Mouse (Mus musculus) telencephalon, adult 2 months (tissue): ENCODE results near the gene Cic.

Experiments used
- DNase-seq: peaks from one replicate; pipeline ENCODE4 v3.0.0-alpha.2; 2011; ENCODE audit warnings: low read depth, low spot score

Gene Cic

DNA sequence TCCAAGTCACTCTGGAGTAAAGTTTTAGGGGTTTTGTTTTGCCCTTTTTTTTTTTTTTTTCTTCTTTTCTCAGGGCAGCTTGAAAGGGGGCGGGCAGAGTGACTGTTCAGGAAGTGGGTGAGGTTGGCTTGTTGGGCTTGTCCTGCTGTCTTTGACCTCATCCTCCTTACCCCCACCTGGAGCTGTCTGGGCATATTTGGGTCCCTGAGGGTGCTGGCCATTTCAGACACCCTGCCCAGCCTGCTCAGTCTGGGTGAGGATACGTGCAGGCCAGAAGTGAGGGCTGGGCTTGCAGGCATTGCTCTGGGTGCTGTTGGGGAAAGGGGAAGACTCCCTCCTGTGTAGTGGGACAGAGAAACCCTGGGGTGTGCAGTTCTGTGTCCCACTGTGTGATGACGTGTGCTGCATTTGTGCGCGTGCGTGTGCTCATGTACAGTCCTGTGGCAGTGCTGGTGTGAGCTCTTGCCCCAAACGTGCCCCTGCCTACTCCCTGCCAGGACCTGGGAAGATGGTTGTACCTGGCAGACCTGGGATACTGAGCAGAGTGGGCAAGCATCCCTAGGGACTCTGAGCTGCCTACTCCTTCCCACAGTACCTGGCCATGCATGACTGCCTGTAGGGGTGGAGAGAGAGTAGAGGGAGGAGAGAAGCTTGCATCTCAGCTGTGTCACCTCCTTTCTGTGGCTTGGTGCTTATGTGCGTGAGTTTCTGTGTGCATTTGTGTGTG, 2.2 kb downstream of the Cic start:
- DNase-seq = no peak

DNA sequence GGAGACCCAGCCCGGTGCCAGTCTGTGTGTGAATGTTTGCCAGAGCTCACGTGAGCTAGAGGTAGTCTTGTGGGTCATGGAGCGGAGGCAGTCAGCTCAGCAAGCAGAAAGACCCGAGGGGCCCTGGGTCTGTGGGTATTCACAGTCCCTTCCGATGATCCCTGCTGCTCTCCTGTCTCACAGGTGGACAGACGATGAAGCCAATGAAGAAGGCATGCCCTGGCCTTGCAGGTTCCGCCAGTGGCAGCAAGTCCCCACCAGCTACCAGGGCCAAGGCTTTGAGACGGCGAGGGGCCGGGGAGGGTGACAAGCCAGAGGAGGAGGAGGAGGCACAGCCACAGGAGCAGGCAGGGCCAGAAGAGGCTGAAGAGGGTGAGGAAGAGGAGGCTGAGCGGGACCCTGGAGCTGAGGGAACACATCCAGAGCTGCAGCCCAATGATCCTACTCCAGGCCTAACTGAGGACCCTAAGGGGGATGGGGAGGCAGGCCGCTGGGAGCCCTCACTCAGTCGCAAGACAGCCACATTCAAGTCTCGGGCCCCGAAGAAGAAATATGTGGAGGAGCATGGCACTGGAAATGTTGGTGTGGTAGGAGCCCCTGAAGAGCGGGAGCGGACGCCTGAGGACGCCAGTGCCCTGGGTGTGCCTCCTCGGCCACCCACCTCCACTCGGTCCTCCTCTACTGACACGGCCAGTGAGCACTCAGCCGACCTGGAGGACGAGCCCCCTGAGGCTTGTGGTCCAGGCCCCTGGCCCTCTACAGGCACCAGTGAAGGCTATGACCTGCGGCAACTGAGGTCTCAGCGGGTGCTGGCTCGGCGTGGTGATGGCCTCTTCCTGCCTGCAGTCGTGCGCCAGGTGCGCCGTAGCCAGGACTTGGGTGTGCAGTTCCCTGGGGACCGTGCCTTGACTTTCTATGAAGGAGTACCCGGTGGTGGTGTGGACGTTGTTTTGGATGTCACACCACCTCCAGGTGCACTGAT, 3.4 kb downstream of the Cic start:
- no peak for DNase-seq

- no peak for DNase-seq
Measured at GRCm38 (mm10) chr7:25271651-25272444, 4.3 kb downstream of the Cic start.

DNA sequence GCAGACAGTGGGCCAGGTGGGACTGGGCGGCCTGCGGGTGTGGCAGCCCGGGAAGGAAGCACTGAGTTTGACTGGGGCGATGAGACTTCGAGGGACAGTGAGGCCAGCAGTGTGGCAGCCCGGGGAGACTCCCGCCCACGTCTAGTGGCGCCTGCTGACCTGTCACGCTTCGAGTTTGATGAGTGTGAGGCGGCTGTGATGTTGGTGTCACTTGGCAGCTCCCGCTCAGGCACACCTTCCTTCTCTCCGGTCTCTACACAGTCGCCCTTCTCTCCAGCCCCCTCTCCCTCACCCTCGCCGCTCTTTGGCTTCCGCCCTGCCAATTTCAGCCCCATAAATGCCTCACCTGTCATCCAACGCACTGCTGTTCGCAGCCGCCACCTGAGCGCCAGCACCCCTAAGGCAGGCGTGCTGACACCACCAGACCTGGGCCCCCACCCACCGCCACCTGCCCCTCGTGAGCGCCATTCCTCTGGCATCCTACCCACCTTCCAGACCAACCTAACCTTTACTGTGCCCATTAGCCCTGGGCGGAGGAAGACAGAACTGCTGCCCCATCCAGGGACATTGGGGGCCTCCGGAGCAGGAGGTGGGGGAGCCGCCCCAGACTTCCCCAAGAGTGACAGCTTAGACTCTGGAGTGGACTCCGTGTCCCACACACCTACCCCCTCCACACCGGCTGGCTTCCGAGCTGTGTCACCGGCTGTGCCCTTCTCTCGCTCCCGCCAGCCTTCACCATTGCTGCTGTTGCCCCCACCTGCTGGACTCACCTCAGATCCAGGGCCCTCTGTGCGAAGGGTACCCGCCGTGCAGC, 5.1 kb downstream of the Cic start:
- no peak for DNase-seq

- no peak for DNase-seq
Measured at GRCm38 (mm10) chr7:25273259-25274241, 6.0 kb downstream of the Cic start.

- no peak for DNase-seq
Measured at GRCm38 (mm10) chr7:25274571-25274970, 7.1 kb downstream of the Cic start.

DNA sequence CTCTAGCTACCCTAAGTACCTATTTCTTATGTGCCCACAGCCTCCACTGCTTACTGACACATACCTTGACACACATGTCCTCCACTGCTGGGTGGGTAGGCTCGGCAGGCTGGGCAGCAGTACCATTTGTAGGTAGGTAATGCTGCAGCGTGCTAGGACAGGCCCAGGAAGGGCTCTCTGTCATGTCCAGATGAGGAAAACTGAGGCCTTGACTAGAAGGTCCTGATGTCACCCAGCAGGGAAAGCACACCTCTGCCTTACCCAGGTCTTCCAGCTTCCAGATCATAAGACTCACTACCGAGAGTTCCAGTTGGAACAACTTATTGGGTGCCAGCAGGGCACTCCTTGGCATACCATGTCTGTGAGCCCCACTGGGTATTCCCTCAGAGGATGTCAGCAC, 7.5 kb downstream of the Cic start:
- no peak for DNase-seq

GRCm38 (mm10) chr7:25275555-25276298, 8.2 kb downstream of the Cic start:
- no peak for DNase-seq

DNA sequence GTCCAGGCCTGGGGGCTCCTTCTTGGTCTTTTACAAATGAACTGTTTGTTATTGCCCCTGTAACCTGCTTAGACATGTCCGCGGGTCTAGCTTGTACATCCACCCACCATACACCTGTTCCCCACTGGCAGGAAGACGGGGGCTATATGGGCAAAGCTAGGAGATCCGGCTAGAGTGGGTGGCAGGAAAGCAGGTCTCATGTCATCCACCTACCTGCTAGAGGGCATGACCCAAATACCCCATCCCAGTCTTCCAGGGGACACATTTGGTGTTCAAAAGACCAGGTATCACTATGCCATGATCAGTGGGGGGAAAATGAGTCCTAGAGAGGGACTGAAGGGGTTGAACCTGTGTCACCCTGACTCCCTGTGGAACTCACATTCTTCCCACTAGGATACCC, 9.9 kb downstream of the Cic start:
- no peak for DNase-seq

DNA sequence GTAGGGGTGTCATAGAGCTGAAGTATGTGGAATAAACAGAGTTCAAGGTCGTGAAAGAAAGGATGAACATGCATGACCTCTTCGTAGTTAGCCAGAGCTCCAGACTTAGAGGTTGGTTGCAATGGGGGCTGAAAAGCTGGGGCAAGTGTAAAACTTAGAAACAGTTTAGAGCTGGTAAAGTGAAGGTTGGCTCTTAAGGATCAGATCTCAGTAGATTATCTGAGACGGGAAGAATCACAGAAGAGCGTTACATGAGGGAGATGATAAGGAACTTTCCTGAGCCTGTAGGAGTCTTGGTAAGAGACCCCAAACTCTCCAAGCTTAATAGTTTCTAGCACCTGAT, 10.5 kb downstream of the Cic start:
- no peak for DNase-seq

DNA sequence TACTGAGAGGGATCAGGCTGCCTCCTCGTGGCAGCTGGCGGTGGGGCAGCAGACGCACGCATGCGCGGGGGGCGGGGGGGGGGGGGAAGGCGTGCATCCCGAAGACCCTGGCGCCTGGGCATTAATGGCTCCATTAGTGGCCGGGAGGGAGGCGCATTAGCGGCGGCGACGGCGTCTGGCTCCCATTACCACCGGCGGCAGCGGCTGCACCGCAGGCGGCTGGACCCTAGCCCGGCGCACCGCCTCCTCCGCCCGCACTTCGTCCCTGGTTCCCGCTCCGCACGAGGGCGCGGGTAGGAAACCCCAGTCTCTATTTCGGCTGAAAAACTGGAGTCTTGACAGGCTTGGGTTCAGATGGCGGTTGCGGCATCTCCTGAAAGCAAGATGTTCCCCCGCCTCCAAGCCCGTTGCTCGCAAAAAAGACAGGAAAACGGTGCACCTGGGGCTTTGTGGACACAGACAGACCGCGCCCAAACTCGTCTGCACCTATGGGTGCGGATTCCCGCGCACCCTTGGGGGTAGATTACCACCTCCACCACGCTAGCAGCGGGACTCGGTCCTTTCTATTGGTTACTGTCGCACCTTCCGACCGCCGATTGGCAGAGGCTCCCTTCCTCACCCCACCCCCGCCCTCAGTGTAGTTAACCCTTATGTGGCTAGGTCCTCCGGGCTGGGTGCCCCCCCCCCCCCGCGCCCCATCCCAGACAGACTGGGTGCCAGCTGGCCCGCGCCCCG, 11.0 kb downstream of the Cic start:
- peak; percentile 92 for DNase-seq

DNA sequence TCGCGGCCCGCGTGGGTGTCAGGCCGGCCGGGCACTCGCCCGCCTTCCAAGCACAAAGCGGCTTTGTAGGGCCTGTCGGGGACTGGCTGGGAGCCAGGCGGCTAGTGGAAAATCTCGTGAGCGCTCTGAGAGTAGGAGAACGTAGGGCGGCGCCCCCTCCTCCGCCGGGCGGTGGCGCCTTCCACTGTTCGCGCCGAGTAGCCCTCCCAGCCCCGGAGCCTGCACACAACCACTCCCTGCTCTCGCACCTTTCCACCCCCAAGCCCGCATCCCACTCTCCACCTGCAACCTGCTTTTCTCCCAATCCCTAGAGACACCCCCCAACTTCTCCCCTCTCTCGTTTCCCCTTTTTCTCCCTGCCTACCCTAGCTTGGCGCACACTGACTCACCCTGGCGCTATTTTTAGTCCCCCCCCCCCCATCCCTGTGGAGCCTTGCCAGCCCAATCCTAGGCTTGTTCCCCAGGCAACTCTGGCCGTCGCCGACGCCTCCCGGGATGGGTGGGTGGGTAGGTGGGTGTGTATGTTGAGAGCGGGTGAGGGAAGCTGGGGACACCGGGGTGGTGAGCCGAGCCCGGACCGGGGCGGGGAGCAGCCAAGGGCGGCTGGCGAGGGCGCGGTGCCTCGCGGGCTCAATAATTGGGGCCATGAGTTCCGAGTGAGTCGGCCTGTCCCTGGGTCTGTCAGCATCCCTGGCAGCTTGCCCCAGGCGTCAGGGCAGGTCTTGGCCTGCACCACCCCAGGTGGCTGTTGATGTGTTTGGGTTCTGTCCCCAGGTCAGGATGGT, 11.8 kb downstream of the Cic start:
- DNase-seq = peak; percentile 88

DNA sequence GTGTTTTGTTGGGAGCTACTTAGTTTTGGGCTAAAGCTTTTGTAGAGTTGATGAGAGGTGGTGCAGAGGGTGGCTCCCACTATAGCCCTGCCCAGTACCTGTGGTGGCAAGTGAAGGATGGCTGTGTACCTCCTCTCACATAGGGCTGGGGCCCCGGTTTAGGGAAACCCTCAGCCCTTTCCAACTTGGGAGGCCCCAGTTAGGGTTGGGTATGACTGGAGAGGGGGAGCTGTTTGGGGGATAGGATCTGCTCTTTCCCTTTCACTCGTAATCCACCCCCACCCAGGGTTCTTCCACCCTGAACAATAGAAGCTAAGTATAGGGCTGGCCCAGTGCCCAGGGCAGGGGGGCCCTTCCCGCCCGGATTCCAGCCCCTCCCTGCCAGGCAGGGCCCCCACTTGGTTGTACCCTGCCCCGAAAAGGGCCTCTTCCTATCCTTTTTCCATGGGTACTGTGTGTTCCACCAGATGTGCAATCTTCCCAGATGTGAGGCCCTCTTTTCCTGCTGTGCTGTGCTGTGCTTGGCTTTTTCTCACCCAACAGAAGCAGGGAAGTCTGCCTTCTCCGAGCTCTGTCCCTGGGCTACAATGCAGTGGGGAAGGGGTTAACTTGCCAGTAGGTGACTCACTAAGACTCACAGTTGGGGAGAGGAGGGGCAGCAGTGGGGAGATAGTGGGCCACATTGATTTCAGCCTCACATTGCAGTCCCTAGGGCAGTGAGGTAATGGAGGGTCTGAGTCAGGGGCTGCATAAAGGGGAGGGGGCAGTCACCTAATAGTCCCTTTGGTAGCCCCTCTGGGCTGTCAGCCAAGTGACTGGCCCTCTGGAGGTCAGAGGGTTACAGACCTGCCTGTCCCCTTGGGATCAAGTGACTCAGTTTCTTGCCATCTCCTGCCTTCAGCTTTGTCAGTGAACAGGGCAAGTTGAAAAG, 12.6 kb downstream of the Cic start:
- DNase-seq = no peak

- no peak for DNase-seq
Measured at GRCm38 (mm10) chr7:25281166-25281733, 13.7 kb downstream of the Cic start.

DNA sequence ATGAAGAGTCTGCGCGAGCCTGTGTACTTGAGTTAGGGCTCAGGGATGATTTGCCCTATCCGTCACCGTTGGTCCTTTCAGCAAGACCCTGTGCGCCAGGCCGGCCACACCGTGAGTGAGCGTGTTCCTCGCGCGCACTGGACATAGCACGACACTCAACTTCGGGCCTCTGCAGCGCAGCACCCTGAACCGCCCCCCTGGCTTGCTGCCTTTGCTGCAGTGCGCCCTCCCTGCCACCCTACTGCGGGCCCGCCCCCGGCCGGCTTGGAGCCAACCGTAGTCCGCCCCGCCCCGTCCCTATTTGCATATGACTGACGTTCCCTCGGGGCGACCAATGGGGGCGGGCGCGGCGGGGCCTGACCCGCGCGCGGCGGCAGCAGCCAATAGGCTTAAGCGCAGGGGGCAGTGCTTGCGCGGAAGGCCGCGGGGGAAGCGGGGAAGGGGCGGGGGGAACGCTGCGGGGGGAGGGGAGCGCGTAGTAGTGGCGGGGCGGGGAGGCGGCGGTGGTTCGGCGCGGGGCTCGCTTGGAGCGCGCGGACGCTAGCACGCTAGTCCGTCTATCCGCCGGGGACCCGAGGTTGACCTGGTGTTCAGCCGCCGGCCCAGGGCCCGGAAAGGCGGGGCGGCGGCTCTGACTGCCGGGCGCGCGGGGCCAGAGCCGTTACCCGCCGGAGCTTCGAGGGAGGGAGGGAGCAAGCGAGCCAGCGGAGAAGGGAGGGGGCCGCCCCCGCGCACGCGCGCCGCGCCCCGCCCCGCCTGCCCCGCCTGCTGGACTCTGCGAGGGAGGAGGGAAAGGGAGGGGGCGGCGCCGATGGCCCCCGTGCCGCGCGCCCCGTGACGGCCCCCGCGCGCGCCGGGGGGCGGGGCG, 14.5 kb downstream of the Cic start:
- DNase-seq = peak; percentile 94
